Mouse (Mus musculus): ENCODE results near the gene Rnf43.

Rnf43 gene

GRCm38 (mm10) chr11:87748132-87749119, 85.9 kb downstream of the Rnf43 start:
- peak; percentile 91 for DNase-seq

GRCm38 (mm10) chr11:87749192-87750042, 86.9 kb downstream of the Rnf43 start:
- peak; percentile 94 for DNase-seq

- peak; percentile 83 for DNase-seq
Measured at GRCm38 (mm10) chr11:87750043-87750421, 87.5 kb downstream of the Rnf43 start.

GRCm38 (mm10) chr11:87750521-87750920, 88.0 kb downstream of the Rnf43 start:
- DNase-seq: no peak

- DNase-seq: peak; percentile 58
Measured at GRCm38 (mm10) chr11:87751031-87751430, 88.5 kb downstream of the Rnf43 start.

GRCm38 (mm10) chr11:87751491-87751966, 89.0 kb downstream of the Rnf43 start:
- DNase-seq: peak; percentile 81

GRCm38 (mm10) chr11:87752307-87752706, 89.8 kb downstream of the Rnf43 start:
- DNase-seq: no peak

- peak; percentile 44 for DNase-seq
Measured at GRCm38 (mm10) chr11:87753255-87753654, 90.7 kb downstream of the Rnf43 start.

- peak; percentile 67 for DNase-seq
Measured at GRCm38 (mm10) chr11:87753891-87754501, 91.5 kb downstream of the Rnf43 start.

GRCm38 (mm10) chr11:87754603-87755002, 92.1 kb downstream of the Rnf43 start:
- peak; percentile 76 for DNase-seq

GRCm38 (mm10) chr11:87755360-87756017, 93.0 kb downstream of the Rnf43 start:
- DNase-seq: peak; percentile 96

GRCm38 (mm10) chr11:87756251-87756820, 93.8 kb downstream of the Rnf43 start:
- DNase-seq: peak; percentile 86

GRCm38 (mm10) chr11:87757001-87757954, 94.8 kb downstream of the Rnf43 start:
- peak; percentile 55 for DNase-seq

GRCm38 (mm10) chr11:87758161-87758911, 95.8 kb downstream of the Rnf43 start:
- peak; percentile 61 for DNase-seq

GRCm38 (mm10) chr11:87758957-87759608, 96.6 kb downstream of the Rnf43 start:
- DNase-seq: peak; percentile 55

GRCm38 (mm10) chr11:87759609-87760005, 97.1 kb downstream of the Rnf43 start:
- peak; percentile 80 for DNase-seq

GRCm38 (mm10) chr11:87760301-87761081, 98.0 kb downstream of the Rnf43 start, which contains the start of gene Tspoap1:
Tspoap1 (plus strand) TSS chr11:87760541.
- DNase-seq: peak; percentile 55

- DNase-seq: no peak
Measured at GRCm38 (mm10) chr11:87761181-87761721, 98.7 kb downstream of the Rnf43 start.
